In genomic region chr10:42863621-42864391, GRCm38 (mm10) we compare ENCODE assay signal across 8 mouse cellular contexts. TPM values are rescaled to one million over a fixed set of nuclear protein-coding genes. Genes with fewer than 3 reads are reported as not detected.
DNase-seq lines count a peak whose midpoint lies in the region; ATAC-seq and TF ChIP-seq lines count a peak whose summit lies in the region.

No protein-coding gene starts in this region.

- no peaks in the 10 kb centered on the region for H3K9me3 ChIP-seq in intestine, embryonic 15.5 days
- no peaks in the 10 kb centered on the region for H3K9me3 ChIP-seq in midbrain, embryonic 14.5 days (ENCODE audit: control insufficient read depth, low read length)

- peaks cover 26% of the 10 kb centered on the region for H3K4me1 ChIP-seq in intestine, embryonic 15.5 days (replicated peaks)
- peaks cover 49% of the 10 kb centered on the region for H3K4me1 ChIP-seq in midbrain, embryonic 14.5 days (ENCODE audit: control insufficient read depth, insufficient read depth, low read length)

- H3K9ac ChIP-seq in intestine, embryonic 15.5 days: no peak overlapping the region; the same call in 1 of the 2 replicates
- H3K9ac ChIP-seq in midbrain, embryonic 14.5 days (replicated peaks; ENCODE audit: low read length): no peak overlapping the region; the same call in 1 of the 2 replicates

- intact Hi-C loops in gastrocnemius, adult 2 months (cut with DNase I): no loop called here
- intact Hi-C loops in left cerebral cortex, postnatal 36 days (cut with DNase I): loop anchor here (5.0 kb wide), 1 partner anchor 78 kb away; no protein-coding TSS in a partner anchor

- peak overlapping the region; percentile 68 for H3K4me3 ChIP-seq in gastrocnemius, adult 2 months
- H3K4me3 ChIP-seq in intestine, embryonic 15.5 days (replicated peaks): peak overlapping the region; percentile 27
- peak overlapping the region; percentile 30 for H3K4me3 ChIP-seq in midbrain, embryonic 14.5 days (replicated peaks; ENCODE audit: low read depth, low read length)

- H3K27me3 ChIP-seq in intestine, embryonic 15.5 days (replicated peaks): no peaks in the 10 kb centered on the region
- no peaks in the 10 kb centered on the region for H3K27me3 ChIP-seq in midbrain, embryonic 14.5 days (ENCODE audit: control insufficient read depth, insufficient read depth, low read length)

- H3K36me3 ChIP-seq in intestine, embryonic 15.5 days: no peaks in the 10 kb centered on the region
- H3K36me3 ChIP-seq in midbrain, embryonic 14.5 days (ENCODE audit: control insufficient read depth, insufficient read depth, low read length): no peaks in the 10 kb centered on the region

- WGBS in intestine, embryonic 15.5 days: 35% methylated on average over 31 of the region's 31 CpGs
- WGBS in midbrain, embryonic 14.5 days: 37% methylated on average over 31 of the region's 31 CpGs

- peak; percentile 49 for DNase-seq in layer of hippocampus, adult 11-12 months (ENCODE audit: low spot score)
- no peak for DNase-seq in layer of hippocampus, adult 9-10 months (ENCODE audit: low spot score)
- peak; percentile 12 to 35 for DNase-seq in cerebellum, adult 18-20 months
- peak; percentile 46 for DNase-seq in gastrocnemius, adult 2 months
- peak; percentile 77 to 81 for DNase-seq in left cerebral cortex, postnatal 36 days (ENCODE audit: low spot score in 2 of 2)
- DNase-seq in midbrain, embryonic 14.5 days: peak; percentile 83
- peak; percentile 57 for DNase-seq in telencephalon, adult 2 months (ENCODE audit: low read depth, low spot score)

- H3K27ac ChIP-seq in gastrocnemius, adult 2 months: peak overlapping the region; percentile 86
- H3K27ac ChIP-seq in intestine, embryonic 15.5 days: no peak overlapping the region
- peak overlapping the region; percentile 54 for H3K27ac ChIP-seq in midbrain, embryonic 14.5 days (replicated peaks; ENCODE audit: low read depth, low read length)

- TF ChIP-seq CTCF in gastrocnemius, adult 2 months (IDR thresholded peaks at IDR 0.05): no peak

- peak overlapping the region; percentile 60 for H3K4me2 ChIP-seq in intestine, embryonic 15.5 days (replicated peaks)
- peak overlapping the region; percentile 56 for H3K4me2 ChIP-seq in midbrain, embryonic 14.5 days (ENCODE audit: low read length)

- 0 out of 2 replicates have a peak, but pooled peaks have one; percentile 42 for ATAC-seq in intestine, embryonic 15.5 days
- peak; percentile 19; the same call in 1 of the 2 replicates for ATAC-seq in midbrain, embryonic 14.5 days (ENCODE audit: low FRiP score, low TSS enrichment)

RNA-seq across cellular contexts. Expression of gene Scml4, which starts 3.6 kb away (rescaled TPM):
- under 1 TPM; 0.46 to 0.59 TPM for total RNA-seq in gastrocnemius, adult 2 months (2021)
- polyA plus RNA-seq in intestine, embryonic 15.5 days (2015; fragmentation: Nextera tagmentation; extraction: Ambion mirVana): 29.3 TPM in 2 replicates
- total RNA-seq in left cerebral cortex, postnatal 36 days (2021): 1 to 10 TPM; 2.2 to 3.4 TPM
- polyA plus RNA-seq in midbrain, embryonic 14.5 days (2014; fragmentation: Nextera tagmentation; extraction: Ambion mirVana): 12.8 and 18.2 TPM in 2 replicates
